Mouse (Mus musculus): ENCODE measurements at regions not wholly inside any gene's neighbourhood (a gene's known extent, or its start where the extent isn't known, plus 50 kb on each side); places are given as distances from the start of the nearest gene placed in this dataset.

DNA sequence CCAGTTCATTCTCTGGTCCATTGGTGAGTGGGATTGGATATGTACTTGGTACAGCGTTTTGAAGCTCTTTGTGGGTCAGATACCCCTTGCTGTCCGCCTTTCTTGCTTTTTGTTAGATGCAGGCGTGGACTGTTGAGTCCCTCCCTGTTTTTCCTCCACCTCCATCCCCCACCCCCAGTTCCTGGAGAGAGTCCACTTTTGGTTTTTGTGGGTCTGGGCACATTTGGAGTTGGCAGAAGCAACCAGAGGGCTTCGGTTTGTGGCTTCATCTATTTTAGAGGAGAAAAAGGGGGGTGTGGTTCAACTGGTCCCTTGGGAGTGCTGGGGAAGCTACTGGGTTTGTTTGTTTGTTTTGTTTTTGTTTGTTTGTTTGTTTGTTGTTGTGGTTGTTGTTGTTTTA, 103.9 kb upstream of the Gm9887 start:
- TF ChIP-seq CTCF (IDR thresholded peaks at IDR 0.05; ENCODE audit: borderline replicate concordance, extremely low read depth, insufficient read depth, insufficient read length) (no peak), POLR2A (IDR thresholded peaks at IDR 0.05; ENCODE audit: borderline replicate concordance, extremely low read depth, insufficient read depth, insufficient read length, poor library complexity, severe bottlenecking) (no peak)

Data from brain, embryonic 14.5 days (tissue).